Mouse (Mus musculus): Measurements from ENCODE around the gene Tcp11x2. TPM values are rescaled to one million over a fixed set of nuclear protein-coding genes. Genes with fewer than 3 reads are reported as not detected.

The Tcp11x2 gene
- polyA plus RNA-seq (2017; shearing (Covaris generic)), result not detected

DNA sequence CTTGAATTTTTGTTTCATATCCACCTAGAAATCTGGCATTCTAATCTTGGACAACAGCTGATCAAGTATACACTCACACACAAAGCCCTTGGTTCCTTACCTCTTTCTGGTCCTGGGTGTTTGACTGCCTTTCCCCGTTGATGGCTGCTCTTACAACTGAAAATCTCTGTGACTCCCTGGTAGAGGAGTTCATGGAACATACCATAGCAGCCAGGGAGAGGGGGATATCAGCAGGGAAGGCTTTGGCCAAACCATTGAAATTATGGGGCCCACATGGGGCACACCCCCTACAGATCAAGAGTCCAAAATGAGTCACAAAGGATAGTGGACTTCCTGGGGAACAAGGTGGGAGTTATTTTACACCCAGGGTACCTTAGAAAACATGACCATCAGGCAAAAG, at the start of gene Tcp11x2:
Gene Tcp11x2, minus strand, starts transcription at position 158 of the 400 bp plus-strand sequence.

GRCm38 (mm10) chrX:135742304-135743055, 48.9 kb upstream of the Tcp11x2 start, which contains the start of the genes Armcx5 and Gprasp1:
Gene Armcx5 (plus strand): TSS chrX:135742733.
Gene Gprasp1 (plus strand): TSS chrX:135742733.

DNA sequence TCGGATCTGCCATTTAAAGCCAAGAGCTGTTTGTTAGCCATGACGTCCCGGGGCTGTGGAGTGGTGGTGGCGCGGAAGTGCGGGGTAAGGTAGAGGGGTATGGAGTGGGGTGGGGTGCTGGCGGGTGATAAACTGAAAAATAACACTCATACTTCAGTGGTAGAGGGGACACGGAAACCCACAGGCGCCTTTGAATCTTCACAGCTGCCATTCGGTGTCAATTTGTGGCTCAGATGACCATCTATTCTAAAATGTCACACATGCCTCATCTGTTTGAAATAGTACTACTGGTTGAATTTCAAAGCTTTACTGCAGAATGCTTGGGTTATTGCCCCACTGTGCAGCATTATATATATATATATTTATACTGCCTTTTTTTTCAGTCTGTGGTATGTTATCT, 31.6 kb upstream of the Tcp11x2 start, which contains the start of gene Tmsb15a:
Gene Tmsb15a, minus strand, starts transcription at position 101 of the 400 bp plus-strand sequence.

GRCm38 (mm10) chrX:135627605-135628004, 66.0 kb downstream of the Tcp11x2 start, which contains the start of gene Prame:
Gene Prame (minus strand): TSS chrX:135627705.

Other genes with a start within 250 kb of the Tcp11x2 start
- not detected for gene AV320801, start 199.2 kb downstream of the Tcp11x2 start, polyA plus RNA-seq (2017; shearing (Covaris generic))
- not detected for gene Nxf7, start 95.0 kb downstream of the Tcp11x2 start, polyA plus RNA-seq (2017; shearing (Covaris generic))
- gene Prame, start 66.1 kb downstream of the Tcp11x2 start, polyA plus RNA-seq (2017; shearing (Covaris generic)), result not detected
- not detected for gene Tmsb15a, start 31.5 kb upstream of the Tcp11x2 start, polyA plus RNA-seq (2017; shearing (Covaris generic))
- gene Armcx5, start 48.9 kb upstream of the Tcp11x2 start, polyA plus RNA-seq (2017; shearing (Covaris generic)), result 19.5 TPM
- gene Gprasp1, start 48.9 kb upstream of the Tcp11x2 start, polyA plus RNA-seq (2017; shearing (Covaris generic)), result 41.9 TPM
- 33.0 TPM for gene Bhlhb9, start 103.8 kb upstream of the Tcp11x2 start, polyA plus RNA-seq (2017; shearing (Covaris generic))
- 22.8 TPM for gene Gprasp2, start 145.2 kb upstream of the Tcp11x2 start, polyA plus RNA-seq (2017; shearing (Covaris generic))